Mouse (Mus musculus) heart, postnatal 0 days (tissue): ENCODE results near the gene Tspan12. TPM values are rescaled to one million over a fixed set of nuclear protein-coding genes. Genes with fewer than 3 reads are reported as not detected.

Experiments
- ATAC-seq: fragments of 200-750 bp; cut with Nextera tagmentation; 2 replicates; pipeline ENCODE4 v1.8.0; 2017; ENCODE audit warnings: low read depth, moderate number of reproducible peaks, moderate library complexity; ENCODE audit not compliant: insufficient read depth
- DNase-seq: peaks from one replicate; pipeline ENCODE4 v3.0.0-alpha.2; 2016; ENCODE audit warnings: low spot score
- H3K27ac ChIP-seq: fragments of 300-500 bp; sonication (generic); 2 replicates; pipeline ENCODE4 v1.5.1; 2014; ENCODE audit warnings: low read depth, mild to moderate bottlenecking
- H3K27me3 ChIP-seq: fragments of 300-500 bp; sonication (generic); 2 replicates; pipeline ENCODE4 v1.6.1; 2014; ENCODE audit warnings: low read length, mixed read lengths; ENCODE audit not compliant: control insufficient read depth, insufficient read depth
- H3K36me3 ChIP-seq: fragments of 300-500 bp; sonication (generic); replicated peaks from 2 replicates; pipeline ENCODE4 v1.6.1; 2014; ENCODE audit warnings: low read length, mixed read lengths; ENCODE audit not compliant: control insufficient read depth, insufficient read depth
- H3K4me1 ChIP-seq: fragments of 300-500 bp; sonication (generic); 2 replicates; pipeline ENCODE4 v1.6.1; 2014; ENCODE audit warnings: antibody characterized with exemption; ENCODE audit not compliant: control insufficient read depth, insufficient read depth
- H3K4me2 ChIP-seq: fragments of 300-500 bp; sonication (generic); 2 replicates; pipeline ENCODE4 v1.6.1; 2014; ENCODE audit warnings: low read depth, mild to moderate bottlenecking, low read length, moderate library complexity
- H3K4me3 ChIP-seq: fragments of 300-500 bp; sonication (generic); 2 replicates; pipeline ENCODE4 v1.5.1; 2014; ENCODE audit warnings: low read depth, low read length
- H3K9ac ChIP-seq: fragments of 300-500 bp; sonication (generic); replicated peaks from 2 replicates; pipeline ENCODE4 v1.6.1; 2014; ENCODE audit warnings: low read depth, low read length, mixed read lengths
- H3K9me3 ChIP-seq: fragments of 300-500 bp; sonication (generic); replicated peaks from 2 replicates; pipeline ENCODE4 v1.6.1; 2016; ENCODE audit warnings: low read length; ENCODE audit not compliant: control insufficient read depth
- CTCF ChIP-seq: IDR thresholded peaks from 2 replicates; pipeline ENCODE4 v1.5.1; 2016; ENCODE audit warnings: antibody characterized with exemption, control low read depth, low read depth
- EP300 ChIP-seq: IDR thresholded peaks from 2 replicates; pipeline ENCODE4 v1.6.1; 2016; ENCODE audit warnings: antibody characterized with exemption, low read depth
- WGBS: fragments of 180-500 bp; shearing (Covaris S2); extraction: QIAGEN DNeasy Blood & Tissue Kit; methylation state at CpG from one replicate; pipeline ENCODE4 v1.1.7; 2014; 5-methylcytosine and 5-hydroxymethylcytosine counted together
- polyA plus RNA-seq: library from polyadenylated mRNA; unstranded; fragments of >200 nt; fragmentation: Nextera tagmentation; extraction: Ambion mirVana; gene quantifications from 2 replicates; pipeline ENCODE4 v1.2.1, GENCODE M21; 2015
- total RNA-seq: library from RNA; depleted of rRNA; stranded (reverse); fragments of >200 nt; gene quantifications from 2 replicates; pipeline ENCODE4 v1.2.3, GENCODE M21; 2014; ENCODE audit warnings: low replicate concordance

Gene Tspan12
- total and polyA plus RNA-seq, 2 experiments from 2014 or later = 37.4 to 83.6 TPM

GRCm38 (mm10) chr6:21828001-21828400 lies 24.3 kb downstream of the Tspan12 start:
- 82% methylated on average over 7 of the region's 7 CpGs for WGBS
- H3K9me3 ChIP-seq = no peaks in the 10 kb centered on the region
- H3K27ac ChIP-seq = no peak overlapping the region
- ATAC-seq (no peak), DNase-seq (no peak)
- TF ChIP-seq EP300 (no peak), CTCF (no peak)
- peaks cover 8% of the 10 kb centered on the region; the same call in 1 of the 2 replicates for H3K36me3 ChIP-seq
- no peak overlapping the region for H3K4me2 ChIP-seq
- H3K27me3 ChIP-seq = no peaks in the 10 kb centered on the region
- peaks cover 5% of the 10 kb centered on the region; the same call in 1 of the 2 replicates for H3K4me1 ChIP-seq
- H3K4me3 ChIP-seq = no peak overlapping the region
- H3K9ac ChIP-seq = no peak overlapping the region

GRCm38 (mm10) chr6:21823694-21824093 lies 28.6 kb downstream of the Tspan12 start:
- H3K36me3 ChIP-seq = peaks cover 4% of the 10 kb centered on the region; the same call in 1 of the 2 replicates
- no peaks in the 10 kb centered on the region for H3K27me3 ChIP-seq
- no peak for ATAC-seq
- H3K9ac ChIP-seq = no peak overlapping the region
- H3K4me1 ChIP-seq = peaks cover 5% of the 10 kb centered on the region; the same call in 1 of the 2 replicates
- WGBS = 72% methylated on average over 7 of the region's 7 CpGs
- H3K4me3 ChIP-seq = peak overlapping the region; percentile 30
- DNase-seq = no peak
- peak overlapping the region; percentile 86 for H3K27ac ChIP-seq
- TF ChIP-seq CTCF = no peak
- no peak for TF ChIP-seq EP300
- H3K9me3 ChIP-seq = no peaks in the 10 kb centered on the region
- H3K4me2 ChIP-seq = peak overlapping the region; percentile 58

- no peaks in the 10 kb centered on the region for H3K27me3 ChIP-seq
- peak overlapping the region; percentile 58 for H3K4me2 ChIP-seq
- H3K36me3 ChIP-seq = peaks cover 4% of the 10 kb centered on the region; the same call in 1 of the 2 replicates
- no peaks in the 10 kb centered on the region for H3K9me3 ChIP-seq
- ATAC-seq = peak; percentile 94
- peaks cover 5% of the 10 kb centered on the region; the same call in 1 of the 2 replicates for H3K4me1 ChIP-seq
- H3K9ac ChIP-seq = peak overlapping the region; percentile 47; the same call in 1 of the 2 replicates
- H3K27ac ChIP-seq = peak overlapping the region; percentile 86
- 21% methylated on average over 8 of the region's 8 CpGs for WGBS
- TF ChIP-seq CTCF = no peak
- no peak for TF ChIP-seq EP300
- DNase-seq = peak; percentile 75
- peak overlapping the region; percentile 30 for H3K4me3 ChIP-seq
These were observed 29.0 kb downstream of the Tspan12 start for GRCm38 (mm10) chr6:21823281-21823680.

DNA sequence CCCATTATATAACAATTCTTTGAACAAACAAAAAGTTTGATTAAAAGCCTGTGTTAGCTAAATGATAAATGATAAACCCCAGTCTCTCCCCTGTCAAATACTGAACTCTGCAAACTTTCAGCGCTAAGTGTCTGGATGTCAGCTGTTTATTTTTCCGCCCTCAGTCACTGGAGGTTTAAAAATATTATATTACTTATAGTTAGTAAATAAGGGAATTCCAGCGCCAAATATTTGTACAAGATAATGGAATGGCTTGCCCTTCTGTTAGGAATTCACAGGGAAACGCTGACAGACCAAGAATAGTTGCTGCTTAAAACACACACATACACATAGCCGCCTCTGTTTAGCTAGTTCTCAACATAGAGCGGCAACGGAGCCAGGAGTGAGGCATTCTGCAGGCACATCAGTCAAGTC lies 29.6 kb downstream of the Tspan12 start:
- Histone ChIP-seq H3K4me3 (peak overlapping the region; percentile 30), H3K9ac (peak overlapping the region; percentile 47; the same call in 1 of the 2 replicates), H3K4me2 (peak overlapping the region; percentile 58), H3K9me3 (no peaks in the 10 kb centered on the region), H3K36me3 (peaks cover 4% of the 10 kb centered on the region; the same call in 1 of the 2 replicates), H3K27ac (peak overlapping the region; percentile 86), H3K27me3 (no peaks in the 10 kb centered on the region), H3K4me1 (peaks cover 5% of the 10 kb centered on the region; the same call in 1 of the 2 replicates)
- 18% methylated on average over 7 of the region's 7 CpGs for WGBS
- DNase-seq = no peak
- ATAC-seq = peak; percentile 63
- no peak for TF ChIP-seq EP300
- TF ChIP-seq CTCF = no peak

DNA sequence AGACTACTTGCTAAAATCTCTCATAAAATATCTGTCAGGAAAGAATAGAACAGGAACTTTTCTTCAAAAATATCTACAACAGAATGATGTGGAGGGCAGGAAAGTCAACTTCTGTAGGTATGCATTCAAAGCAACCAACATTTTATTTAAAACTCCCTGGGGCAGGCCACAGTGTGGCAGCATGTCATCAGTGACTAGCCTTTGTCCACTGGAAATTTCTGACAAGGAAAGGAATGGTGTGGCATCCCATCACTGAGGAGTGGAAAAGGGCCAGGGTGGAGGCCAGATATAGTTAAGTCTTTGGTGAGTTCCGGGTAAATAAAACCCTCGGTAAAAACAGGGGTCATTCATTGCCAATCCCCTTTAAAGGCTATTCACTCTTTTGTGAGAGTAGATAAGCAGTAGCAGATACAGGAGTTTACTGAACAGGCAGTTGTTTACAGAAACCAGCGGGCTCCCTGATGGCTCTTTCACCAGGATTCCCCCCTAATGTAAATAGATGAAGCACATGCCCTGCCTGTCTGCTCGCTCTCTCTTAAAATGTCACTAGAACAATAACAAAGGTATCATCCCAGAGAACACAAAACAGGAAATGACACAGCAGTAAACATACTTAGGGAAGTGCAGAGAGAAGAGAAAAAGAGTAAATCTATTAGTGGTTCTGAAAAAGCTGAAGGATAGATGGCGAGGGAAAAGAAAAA lies 34.1 kb downstream of the Tspan12 start:
- no peak for DNase-seq
- TF ChIP-seq CTCF (peak; percentile 51), EP300 (no peak)
- no peak overlapping the region for H3K9ac ChIP-seq
- no peak overlapping the region for H3K27ac ChIP-seq
- peaks cover 10% of the 10 kb centered on the region; the same call in 1 of the 2 replicates for H3K36me3 ChIP-seq
- no peaks in the 10 kb centered on the region for H3K9me3 ChIP-seq
- H3K4me3 ChIP-seq = no peak overlapping the region
- H3K27me3 ChIP-seq = no peaks in the 10 kb centered on the region
- H3K4me2 ChIP-seq = no peak overlapping the region
- no peaks in the 10 kb centered on the region; the same call in 1 of the 2 replicates for H3K4me1 ChIP-seq
- 34% methylated on average over 5 of the region's 5 CpGs for WGBS
- peak; percentile 58; the same call in 1 of the 2 replicates for ATAC-seq
